Mouse (Mus musculus): ENCODE measurements around the gene Tpmt. TPM values are rescaled to one million over a fixed set of nuclear protein-coding genes. Genes with fewer than 3 reads are reported as not detected.

The Tpmt gene
- polyA plus RNA-seq, 1 experiment from 2014 or later: 39.3 TPM

DNA sequence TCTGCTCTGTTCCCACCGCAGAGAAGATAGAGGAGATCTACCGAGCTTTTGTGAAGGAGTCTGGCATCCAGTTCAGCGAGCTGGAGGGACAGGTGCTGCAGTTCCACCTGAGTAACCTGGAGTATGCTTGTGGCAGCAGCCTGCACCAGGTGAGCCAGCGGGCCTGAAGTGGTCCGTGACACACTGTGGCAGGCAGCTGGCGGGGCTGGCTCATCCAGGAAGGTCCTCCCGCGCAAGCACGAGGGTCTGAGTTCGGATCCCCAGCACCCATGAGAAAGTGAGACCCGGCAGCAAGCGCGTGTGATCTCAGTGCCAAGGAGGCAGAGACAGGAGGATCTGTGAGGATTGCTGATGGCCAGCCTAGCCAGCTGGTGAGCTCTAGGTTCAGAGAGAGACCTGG lies 27.3 kb upstream of the Tpmt start:
- Histone ChIP-seq H3K4me3 (ENCODE audit: low read depth, low read length) (no peak overlapping the region), H3K9ac (ENCODE audit: low read length) (no peak overlapping the region), H3K27me3 (ENCODE audit: control insufficient read depth, insufficient read depth, low read length) (no peaks in the 10 kb centered on the region), H3K36me3 (ENCODE audit: control insufficient read depth, insufficient read depth, low read length) (no peaks in the 10 kb centered on the region), H3K4me1 (ENCODE audit: control insufficient read depth, insufficient read depth, low read length) (no peaks in the 10 kb centered on the region), H3K4me2 (no peak overlapping the region), H3K9me3 (ENCODE audit: control insufficient read depth, low read length) (no peaks in the 10 kb centered on the region), H3K27ac (ENCODE audit: low read depth, low read length) (no peak overlapping the region)
- ATAC-seq (ENCODE audit: low FRiP score) (no peak), DNase-seq (ENCODE audit: low spot score, missing footprints) (no peak)
- 97% methylated on average over 13 of the region's 13 CpGs for WGBS

DNA sequence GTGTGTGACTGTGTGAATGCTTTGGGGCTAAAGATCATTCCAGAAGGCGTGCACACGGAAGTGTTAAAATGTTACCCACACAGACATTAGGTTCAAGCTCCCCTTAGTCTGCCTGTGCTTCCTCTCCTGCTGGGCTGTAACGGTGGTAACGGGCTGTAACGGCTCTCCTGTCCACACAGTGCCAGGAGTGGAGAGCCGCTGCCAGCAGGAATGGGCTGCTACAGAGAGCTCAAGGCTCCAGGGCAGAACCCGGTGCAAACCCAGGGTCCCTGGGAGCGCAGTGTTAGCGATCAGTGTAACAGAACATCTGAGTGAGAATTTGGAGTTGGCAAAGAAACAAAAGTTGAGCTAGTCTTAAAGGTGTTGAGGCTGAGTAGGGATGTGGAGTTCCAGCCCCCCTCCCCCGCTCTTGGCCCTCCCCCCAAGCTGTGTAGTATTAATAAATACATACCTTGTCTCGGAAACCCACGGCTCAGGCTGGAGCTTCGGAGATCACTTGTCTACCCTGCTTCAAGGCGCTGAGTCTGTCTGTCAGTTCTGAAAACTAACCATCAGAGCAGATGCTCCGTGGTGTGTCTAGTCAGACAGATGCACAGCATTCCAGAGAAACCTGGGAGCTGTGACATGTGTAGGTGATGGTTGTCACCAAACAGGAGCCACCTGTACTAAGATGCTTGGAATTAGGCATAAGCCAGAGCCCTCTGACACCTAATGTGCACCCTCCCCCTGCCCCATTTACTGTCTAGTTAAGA lies 26.0 kb upstream of the Tpmt start:
- Histone ChIP-seq H3K36me3 (ENCODE audit: control insufficient read depth, insufficient read depth, low read length) (no peaks in the 10 kb centered on the region), H3K27ac (ENCODE audit: low read depth, low read length) (no peak overlapping the region), H3K9ac (ENCODE audit: low read length) (no peak overlapping the region), H3K4me2 (no peak overlapping the region), H3K4me3 (ENCODE audit: low read depth, low read length) (no peak overlapping the region), H3K4me1 (ENCODE audit: control insufficient read depth, insufficient read depth, low read length) (no peaks in the 10 kb centered on the region), H3K9me3 (ENCODE audit: control insufficient read depth, low read length) (no peaks in the 10 kb centered on the region), H3K27me3 (ENCODE audit: control insufficient read depth, insufficient read depth, low read length) (no peaks in the 10 kb centered on the region)
- DNase-seq (ENCODE audit: low spot score, missing footprints) (no peak), ATAC-seq (ENCODE audit: low FRiP score) (no peak)
- 92% methylated on average over 15 of the region's 15 CpGs for WGBS

- Histone ChIP-seq H3K36me3 (ENCODE audit: control insufficient read depth, insufficient read depth, low read length) (no peaks in the 10 kb centered on the region; the same call in 1 of the 2 replicates), H3K27me3 (ENCODE audit: control insufficient read depth, insufficient read depth, low read length) (no peaks in the 10 kb centered on the region)
- no peak for ATAC-seq (ENCODE audit: low FRiP score)
Measured at GRCm38 (mm10) chr13:47067001-47067400, 22.5 kb upstream of the Tpmt start.

DNA sequence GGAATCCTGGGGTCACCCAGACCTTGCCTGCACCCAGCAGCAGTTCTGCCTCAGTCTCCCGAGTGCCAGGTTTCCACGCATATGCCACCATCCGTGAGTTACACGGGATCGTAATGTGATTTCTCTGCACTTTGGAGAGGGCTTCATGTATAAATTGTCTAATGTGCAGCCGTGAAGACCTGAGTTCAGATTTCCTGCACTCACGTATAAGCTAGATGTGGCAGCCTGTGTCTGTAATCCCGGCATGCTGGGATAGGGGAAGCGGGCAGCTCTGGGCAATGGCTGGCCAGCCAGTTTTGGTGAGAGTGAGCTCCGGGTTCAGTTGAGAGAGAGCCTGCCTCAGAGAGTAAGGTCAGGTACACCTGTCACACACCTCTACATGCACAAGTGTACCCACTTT lies 22.0 kb upstream of the Tpmt start:
- no peaks in the 10 kb centered on the region for H3K9me3 ChIP-seq (ENCODE audit: control insufficient read depth, low read length)
- no peak overlapping the region for H3K9ac ChIP-seq (ENCODE audit: low read length)
- no peak overlapping the region for H3K4me2 ChIP-seq
- 95% methylated on average over 10 of the region's 10 CpGs for WGBS
- no peaks in the 10 kb centered on the region; the same call in 1 of the 2 replicates for H3K36me3 ChIP-seq (ENCODE audit: control insufficient read depth, insufficient read depth, low read length)
- no peak overlapping the region for H3K27ac ChIP-seq (ENCODE audit: low read depth, low read length)
- H3K4me3 ChIP-seq (ENCODE audit: low read depth, low read length): no peak overlapping the region
- no peak for ATAC-seq (ENCODE audit: low FRiP score)
- no peaks in the 10 kb centered on the region for H3K27me3 ChIP-seq (ENCODE audit: control insufficient read depth, insufficient read depth, low read length)
- DNase-seq (ENCODE audit: low spot score, missing footprints): no peak
- no peaks in the 10 kb centered on the region for H3K4me1 ChIP-seq (ENCODE audit: control insufficient read depth, insufficient read depth, low read length)

More at GRCm38 (mm10) chr13:47067001-47067400, 22.5 kb upstream of the Tpmt start:
- Histone ChIP-seq H3K27ac (ENCODE audit: low read depth, low read length) (no peak overlapping the region), H3K9me3 (ENCODE audit: control insufficient read depth, low read length) (no peaks in the 10 kb centered on the region), H3K4me3 (ENCODE audit: low read depth, low read length) (no peak overlapping the region), H3K4me1 (ENCODE audit: control insufficient read depth, insufficient read depth, low read length) (no peaks in the 10 kb centered on the region), H3K9ac (ENCODE audit: low read length) (no peak overlapping the region), H3K4me2 (no peak overlapping the region)
- no peak for DNase-seq (ENCODE audit: low spot score, missing footprints)
- WGBS: 90% methylated on average over 6 of the region's 6 CpGs

DNA sequence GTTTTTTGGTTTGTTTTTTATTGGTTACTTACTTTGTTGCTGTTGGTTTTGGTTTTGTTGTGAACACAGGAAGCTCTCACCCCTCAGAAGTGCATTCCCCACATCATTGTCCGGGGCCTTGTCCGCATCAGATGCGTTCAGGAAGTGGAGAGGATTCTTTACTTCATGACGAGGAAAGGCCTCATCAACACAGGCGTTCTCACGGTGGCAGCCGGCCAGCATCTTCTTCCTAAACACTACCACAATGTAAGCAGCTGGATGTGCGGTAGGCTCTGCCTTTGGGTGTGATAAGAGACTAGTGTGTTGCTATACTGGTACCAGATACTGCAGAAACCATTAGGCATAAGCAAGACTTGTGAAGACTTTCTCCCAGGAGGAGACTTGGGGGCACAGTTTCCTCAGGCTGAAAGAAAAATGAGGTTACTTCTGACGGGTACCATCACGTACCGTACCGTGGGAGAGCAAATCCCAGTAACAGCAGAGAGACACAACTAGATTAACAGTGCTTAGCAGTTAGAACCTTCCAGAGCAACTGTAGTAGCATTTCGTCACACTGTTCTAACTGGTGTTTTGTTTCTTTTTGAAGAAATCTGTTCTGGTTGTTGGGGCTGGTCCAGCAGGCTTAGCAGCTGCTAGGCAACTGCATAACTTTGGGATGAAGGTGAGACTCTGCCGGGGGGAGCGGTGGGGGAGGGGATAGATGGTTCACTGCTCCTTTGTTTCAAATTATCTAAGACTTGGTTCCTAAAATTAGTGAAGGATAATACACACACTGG lies 19.6 kb upstream of the Tpmt start:
- DNase-seq (ENCODE audit: low spot score, missing footprints): no peak
- WGBS: 91% methylated on average over 15 of the region's 15 CpGs
- Histone ChIP-seq H3K27me3 (ENCODE audit: control insufficient read depth, insufficient read depth, low read length) (no peaks in the 10 kb centered on the region), H3K27ac (ENCODE audit: low read depth, low read length) (no peak overlapping the region), H3K4me1 (ENCODE audit: control insufficient read depth, insufficient read depth, low read length) (no peaks in the 10 kb centered on the region), H3K4me2 (no peak overlapping the region), H3K9ac (ENCODE audit: low read length) (no peak overlapping the region), H3K9me3 (ENCODE audit: control insufficient read depth, low read length) (no peaks in the 10 kb centered on the region), H3K4me3 (ENCODE audit: low read depth, low read length) (no peak overlapping the region), H3K36me3 (ENCODE audit: control insufficient read depth, insufficient read depth, low read length) (peaks cover 4% of the 10 kb centered on the region; the same call in 1 of the 2 replicates)
- ATAC-seq (ENCODE audit: low FRiP score): no peak

GRCm38 (mm10) chr13:47062756-47063155 lies 18.2 kb upstream of the Tpmt start:
- 96% methylated on average over 17 of the region's 17 CpGs for WGBS
- no peak overlapping the region for H3K4me2 ChIP-seq
- no peak overlapping the region for H3K9ac ChIP-seq (ENCODE audit: low read length)
- no peaks in the 10 kb centered on the region for H3K27me3 ChIP-seq (ENCODE audit: control insufficient read depth, insufficient read depth, low read length)
- peaks cover 4% of the 10 kb centered on the region; the same call in 1 of the 2 replicates for H3K36me3 ChIP-seq (ENCODE audit: control insufficient read depth, insufficient read depth, low read length)
- DNase-seq (ENCODE audit: low spot score, missing footprints): no peak
- H3K27ac ChIP-seq (ENCODE audit: low read depth, low read length): no peak overlapping the region
- H3K9me3 ChIP-seq (ENCODE audit: control insufficient read depth, low read length): no peaks in the 10 kb centered on the region
- H3K4me1 ChIP-seq (ENCODE audit: control insufficient read depth, insufficient read depth, low read length): no peaks in the 10 kb centered on the region
- ATAC-seq (ENCODE audit: low FRiP score): no peak
- no peak overlapping the region for H3K4me3 ChIP-seq (ENCODE audit: low read depth, low read length)

- no peak overlapping the region for H3K4me2 ChIP-seq
- 94% methylated on average over 5 of the region's 5 CpGs for WGBS
- no peaks in the 10 kb centered on the region for H3K9me3 ChIP-seq (ENCODE audit: control insufficient read depth, low read length)
- H3K27ac ChIP-seq (ENCODE audit: low read depth, low read length): no peak overlapping the region
- H3K9ac ChIP-seq (ENCODE audit: low read length): no peak overlapping the region
- H3K36me3 ChIP-seq (ENCODE audit: control insufficient read depth, insufficient read depth, low read length): peaks cover 6% of the 10 kb centered on the region; the same call in 1 of the 2 replicates
- H3K27me3 ChIP-seq (ENCODE audit: control insufficient read depth, insufficient read depth, low read length): no peaks in the 10 kb centered on the region
- DNase-seq (ENCODE audit: low spot score, missing footprints) (no peak), ATAC-seq (ENCODE audit: low FRiP score) (no peak)
- H3K4me3 ChIP-seq (ENCODE audit: low read depth, low read length): no peak overlapping the region
- H3K4me1 ChIP-seq (ENCODE audit: control insufficient read depth, insufficient read depth, low read length): peaks cover 2% of the 10 kb centered on the region; the same call in 1 of the 2 replicates
Measured at GRCm38 (mm10) chr13:47056781-47057180, 12.2 kb upstream of the Tpmt start.

- Histone ChIP-seq H3K9ac (ENCODE audit: low read length) (no peak overlapping the region), H3K4me1 (ENCODE audit: control insufficient read depth, insufficient read depth, low read length) (peaks cover 2% of the 10 kb centered on the region; the same call in 1 of the 2 replicates), H3K27me3 (ENCODE audit: control insufficient read depth, insufficient read depth, low read length) (no peaks in the 10 kb centered on the region), H3K9me3 (ENCODE audit: control insufficient read depth, low read length) (no peaks in the 10 kb centered on the region), H3K27ac (ENCODE audit: low read depth, low read length) (no peak overlapping the region), H3K36me3 (ENCODE audit: control insufficient read depth, insufficient read depth, low read length) (peaks cover 6% of the 10 kb centered on the region; the same call in 1 of the 2 replicates), H3K4me2 (no peak overlapping the region), H3K4me3 (ENCODE audit: low read depth, low read length) (no peak overlapping the region)
- WGBS: 93% methylated on average over 11 of the region's 11 CpGs
- DNase-seq (ENCODE audit: low spot score, missing footprints): no peak
- no peak for ATAC-seq (ENCODE audit: low FRiP score)
Measured at GRCm38 (mm10) chr13:47056126-47056525, 11.6 kb upstream of the Tpmt start.

GRCm38 (mm10) chr13:47053971-47054370 lies 9.4 kb upstream of the Tpmt start:
- no peak overlapping the region for H3K4me2 ChIP-seq
- no peak overlapping the region for H3K27ac ChIP-seq (ENCODE audit: low read depth, low read length)
- no peak overlapping the region for H3K9ac ChIP-seq (ENCODE audit: low read length)
- no peaks in the 10 kb centered on the region for H3K9me3 ChIP-seq (ENCODE audit: control insufficient read depth, low read length)
- H3K4me3 ChIP-seq (ENCODE audit: low read depth, low read length): no peak overlapping the region
- no peaks in the 10 kb centered on the region for H3K27me3 ChIP-seq (ENCODE audit: control insufficient read depth, insufficient read depth, low read length)
- H3K4me1 ChIP-seq (ENCODE audit: control insufficient read depth, insufficient read depth, low read length): peaks cover 2% of the 10 kb centered on the region; the same call in 1 of the 2 replicates
- peaks cover 5% of the 10 kb centered on the region; the same call in 1 of the 2 replicates for H3K36me3 ChIP-seq (ENCODE audit: control insufficient read depth, insufficient read depth, low read length)
- DNase-seq (ENCODE audit: low spot score, missing footprints): no peak
- 47% methylated on average over 10 of the region's 10 CpGs for WGBS
- ATAC-seq (ENCODE audit: low FRiP score): no peak

All from midbrain, embryonic 11.5 days (tissue).